Mouse (Mus musculus) B cell, adult (primary cell): ENCODE results near the gene Nagpa. TPM values are rescaled to one million over a fixed set of nuclear protein-coding genes. Genes with fewer than 3 reads are reported as not detected.

ENCODE experiments used
- total RNA-seq: library from RNA; stranded (reverse); gene quantifications from 4 replicates; pipeline ENCODE4 v1.2.4, GENCODE M21; 2023; ENCODE audit not compliant: inconsistent age

Nagpa gene
- 24.5 to 35.5 TPM (median 28.1 TPM) in 4 replicates for total RNA-seq

GRCm38 (mm10) chr16:5203668-5204433 lies at the start of gene Nagpa:
Gene Nagpa (minus strand): TSS chr16:5204012.

GRCm38 (mm10) chr16:5233418-5234313 lies 29.9 kb upstream of the Nagpa start, which contains the start of gene Alg1:
Gene Alg1 (plus strand): TSS chr16:5233621.

DNA sequence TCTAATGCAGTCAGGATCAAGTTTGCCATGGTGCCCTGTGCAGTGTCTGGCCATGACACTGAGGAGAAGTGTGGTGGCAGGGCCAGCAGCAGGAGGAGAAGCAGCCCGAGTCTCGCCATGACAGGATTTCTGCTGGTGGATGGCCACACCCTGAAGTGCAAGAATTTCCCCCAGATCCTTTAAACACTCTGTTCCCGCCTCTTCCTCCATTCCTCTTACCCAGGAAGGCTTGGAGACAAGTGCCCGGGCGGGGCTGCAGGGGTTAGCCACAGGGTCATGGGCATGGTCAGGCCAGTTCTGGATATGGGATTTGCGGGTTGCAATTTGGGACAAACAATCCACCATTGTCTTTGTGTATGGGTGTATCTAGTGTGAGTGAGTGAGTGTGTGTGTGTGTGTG lies 18.3 kb upstream of the Nagpa start, which contains the start of gene AU021092:
AU021092 (minus strand) TSS at position 160 of the 400 bp plus-strand sequence.

GRCm38 (mm10) chr16:5147037-5147385 lies 56.8 kb downstream of the Nagpa start, which contains the start of gene Sec14l5:
Gene Sec14l5 (plus strand): TSS chr16:5147109.

Other genes starting within 250 kb of the Nagpa start
- gene Anks3, start 239.8 kb downstream of the Nagpa start, total RNA-seq: 78.8 to 99.2 TPM (median 87.6 TPM) in 4 replicates
- not detected in 4 replicates for gene Sept12, start 206.2 kb downstream of the Nagpa start, total RNA-seq
- gene Smim22, start 196.7 kb downstream of the Nagpa start, total RNA-seq: not detected in 4 replicates
- 103 to 117 TPM (median 113 TPM) in 4 replicates for gene Rogdi, start 190.5 kb downstream of the Nagpa start, total RNA-seq
- gene Glyr1, start 154.1 kb downstream of the Nagpa start, total RNA-seq: 147 to 149 TPM (median 149 TPM) in 4 replicates
- 75.6 to 88.8 TPM (median 81.9 TPM) in 4 replicates for gene Ubn1, start 154.0 kb downstream of the Nagpa start, total RNA-seq
- gene Ppl, start 71.6 kb downstream of the Nagpa start, total RNA-seq: 5.2 to 8.3 TPM (median 6.6 TPM) in 4 replicates
- gene Sec14l5, start 56.9 kb downstream of the Nagpa start, total RNA-seq: 0.21 TPM in 2 of 4 replicates, not detected in the others
- not detected in 4 replicates for gene AU021092, start 18.3 kb upstream of the Nagpa start, total RNA-seq
- gene Alg1, start 29.6 kb upstream of the Nagpa start, total RNA-seq: 36.6 to 41.5 TPM (median 40.2 TPM) in 4 replicates
- gene Eef2kmt, start 52.0 kb upstream of the Nagpa start, total RNA-seq: 13.1 to 17.0 TPM (median 15.7 TPM) in 4 replicates